Mouse (Mus musculus) adrenal gland, adult 18-20 months (tissue): ENCODE results near the gene H2-M10.4. TPM values are rescaled to one million over a fixed set of nuclear protein-coding genes. Genes with fewer than 3 reads are reported as not detected.
"Not testable (repeated sequence)": the region's sequence is repeated elsewhere in the genome, so short reads cannot be mapped to it uniquely, and the experiment has no call there.

Source experiments
- DNase-seq, 2 experiments: peaks; one replicate each; pipeline ENCODE4 v3.0.0; 2021 to 2022; ENCODE audit warnings: low spot score in 2 of 2
- long read RNA-seq, 2 experiments: library from polyadenylated mRNA; stranded (forward); transcript quantifications; one replicate each; pipeline ENCODE4 v2.0.0; 2021
- total RNA-seq, 2 experiments: library from RNA; stranded (reverse); gene quantifications; 1 replicate in 1 of 2; 2 replicates in 1 of 2; pipeline ENCODE4 v1.2.3; 2021

H2-M10.4 gene
- total RNA-seq = not detected
- long read RNA-seq, experiment 1 = 0 reads
- long read RNA-seq, experiment 2 = 0 reads

GRCm38 (mm10) chr17:36462234-36462633, at the start of gene H2-M10.4:
Gene H2-M10.4, minus strand, starts transcription at chr17:36462334.
- DNase-seq = no peak

GRCm38 (mm10) chr17:36503910-36504309, 41.8 kb upstream of the H2-M10.4 start:
- DNase-seq = no peak

GRCm38 (mm10) chr17:36500435-36500834, 38.3 kb upstream of the H2-M10.4 start:
- DNase-seq = no peak

GRCm38 (mm10) chr17:36488181-36488580, 26.0 kb upstream of the H2-M10.4 start:
- DNase-seq = not testable (repeated sequence)

- no peak for DNase-seq
Observed at GRCm38 (mm10) chr17:36486687-36487230, 24.6 kb upstream of the H2-M10.4 start.

GRCm38 (mm10) chr17:36483865-36484264, 21.7 kb upstream of the H2-M10.4 start:
- no peak for DNase-seq

- no peak for DNase-seq
Observed at GRCm38 (mm10) chr17:36456260-36456659, 5.9 kb downstream of the H2-M10.4 start.

- DNase-seq = no peak
Observed at GRCm38 (mm10) chr17:36431411-36431810, 30.7 kb downstream of the H2-M10.4 start.

- peak in 1 of 2 experiments; percentile 14 for DNase-seq
Observed at GRCm38 (mm10) chr17:36418091-36418754, 43.9 kb downstream of the H2-M10.4 start.

GRCm38 (mm10) chr17:36417416-36417815, 44.7 kb downstream of the H2-M10.4 start:
- DNase-seq = no peak

GRCm38 (mm10) chr17:36415407-36415806, 46.7 kb downstream of the H2-M10.4 start:
- DNase-seq = no peak

GRCm38 (mm10) chr17:36414361-36414760, 47.8 kb downstream of the H2-M10.4 start:
- DNase-seq = no peak

Other genes with a start within 250 kb of the H2-M10.4 start
- gene Rpp21, start 204.3 kb downstream of the H2-M10.4 start, total RNA-seq = 10 to 100 TPM; 38.5 to 39.4 TPM
- gene Trim39, start 190.1 kb downstream of the H2-M10.4 start, total RNA-seq = 10 to 100 TPM; 21.3 to 21.5 TPM
- gene H2-M10.2, start 175.8 kb downstream of the H2-M10.4 start, total RNA-seq = not detected
- not detected for gene H2-M10.1, start 136.2 kb downstream of the H2-M10.4 start, total RNA-seq
- not detected for gene H2-M10.3, start 93.9 kb downstream of the H2-M10.4 start, total RNA-seq
- gene H2-M11, start 84.7 kb upstream of the H2-M10.4 start, total RNA-seq = not detected
- under 1 TPM in 1 of 2 experiments, not detected in 1; 0.54 TPM for gene H2-M9, start 180.3 kb upstream of the H2-M10.4 start, total RNA-seq
- not detected for gene H2-M1, start 209.9 kb upstream of the H2-M10.4 start, total RNA-seq